Comparison of ENCODE assay signal across 20 mouse cellular contexts in genomic region chr5:66992401-66992800, GRCm38 (mm10).
"Had no signal": no experiment of that assay in that cellular context is flagged by ENCODE, and none has a peak within 500 bp of the region (broad histone marks: within the 10 kb centered on the region; RNA-seq: fewer than 3 reads in every experiment).

No protein-coding gene starts in this region.

- ATAC-seq: intestine, postnatal 0 days; liver, postnatal 0 days; lung, postnatal 0 days; midbrain, embryonic 13.5 days; midbrain, embryonic 16.5 days had no signal

- H3K9ac ChIP-seq: limb, embryonic 15.5 days; liver, embryonic 14.5 days; liver, postnatal 0 days; lung, embryonic 14.5 days; neural tube, embryonic 13.5 days had no signal

- DNase-seq: kidney, adult 2 months; kidney, postnatal 4 days; left cerebral cortex, postnatal 4 days; liver, postnatal 0 days; lung, embryonic 14.5 days; thymus, adult 18-20 months; thymus, postnatal 4 days had no signal

- H3K36me3 ChIP-seq: neural tube, embryonic 13.5 days had no signal

- H3K27ac ChIP-seq: kidney, postnatal 0 days; left cerebral cortex, adult 2 months; liver, embryonic 14.5 days; midbrain, embryonic 10.5 days; midbrain, embryonic 13.5 days; neural tube, embryonic 13.5 days had no signal

- H3K4me3 ChIP-seq: left cerebral cortex, adult 2 months; limb, embryonic 15.5 days; megakaryocyte, embryonic 14.5 days; midbrain, embryonic 10.5 days; midbrain, embryonic 13.5 days; myocyte; neural tube, embryonic 13.5 days had no signal

- H3K27me3 ChIP-seq: limb, embryonic 15.5 days; midbrain, embryonic 13.5 days; neural tube, embryonic 13.5 days had no signal

- H3K4me2 ChIP-seq: limb, embryonic 15.5 days; liver, embryonic 11.5 days; lung, embryonic 14.5 days; midbrain, embryonic 13.5 days; neural tube, embryonic 13.5 days had no signal

- H3K9me3 ChIP-seq: limb, embryonic 15.5 days; midbrain, embryonic 10.5 days; midbrain, embryonic 13.5 days; neural tube, embryonic 13.5 days had no signal
